11 mouse cellular contexts compared by ENCODE assay signal in the genomic region with DNA sequence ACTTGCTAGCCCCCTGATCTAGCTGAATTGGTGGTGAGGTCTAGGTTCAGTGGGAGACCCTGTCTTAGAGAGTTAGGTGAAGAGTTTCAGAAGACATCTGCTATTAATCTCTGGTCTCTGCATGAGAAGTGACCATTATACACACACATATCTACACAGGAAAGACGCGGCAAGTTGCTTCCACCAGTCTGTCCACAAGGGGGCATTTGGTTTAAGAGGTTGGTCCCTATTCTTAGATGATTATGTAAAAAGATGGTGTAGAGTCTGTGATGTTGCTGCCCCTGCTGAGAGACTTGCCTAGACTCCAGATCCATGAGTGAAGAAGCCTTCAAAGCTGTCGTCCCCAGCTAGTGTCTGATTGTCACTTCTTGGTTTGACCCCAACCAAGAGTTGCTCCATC.
DNase-seq lines count a peak whose midpoint lies in the region; ATAC-seq and TF ChIP-seq lines count a peak whose summit lies in the region.
"Had no signal": no experiment of that assay in that cellular context is flagged by ENCODE, and none has a peak within 500 bp of the region (broad histone marks: within the 10 kb centered on the region; RNA-seq: fewer than 3 reads in every experiment).

No protein-coding gene starts in this region.

- peak; percentile 57 for TF ChIP-seq CTCF in kidney, postnatal 0 days (IDR thresholded peaks at IDR 0.05; ENCODE audit: low read depth)

- no peak overlapping the region for H3K27ac ChIP-seq in kidney, postnatal 0 days
- no peak overlapping the region for H3K27ac ChIP-seq in kidney, embryonic 14.5 days (ENCODE audit: low read depth, low read length)
- no peak overlapping the region for H3K27ac ChIP-seq in midbrain, embryonic 11.5 days (ENCODE audit: low read depth, low read length)
- H3K27ac ChIP-seq in midbrain, embryonic 15.5 days, result no peak overlapping the region
- H3K27ac ChIP-seq: liver, embryonic 14.5 days; midbrain, embryonic 12.5 days had no signal

- 92% methylated on average over 3 of the region's 3 CpGs for WGBS in kidney, postnatal 0 days
- 93% methylated on average over 3 of the region's 3 CpGs for WGBS in kidney, embryonic 14.5 days
- 85% methylated on average over 3 of the region's 3 CpGs for WGBS in midbrain, embryonic 11.5 days
- WGBS in midbrain, embryonic 15.5 days, result 82% methylated on average over 3 of the region's 3 CpGs

- ATAC-seq in kidney, postnatal 0 days (replicated peaks; ENCODE audit: low FRiP score, low read depth), result no peak
- ATAC-seq in kidney, embryonic 14.5 days (ENCODE audit: low FRiP score, low TSS enrichment), result no peak
- no peak for ATAC-seq in midbrain, embryonic 11.5 days (ENCODE audit: low FRiP score)
- ATAC-seq in midbrain, embryonic 15.5 days (replicated peaks), result no peak

- peak; percentile 27 for DNase-seq in kidney, postnatal 0 days (ENCODE audit: low spot score)
- peak; percentile 60 for DNase-seq in midbrain, embryonic 11.5 days (ENCODE audit: low spot score, missing footprints)
- DNase-seq in ES-CJ7 (ENCODE audit: low read depth, low spot score), result peak; percentile 33
- DNase-seq in induced T-regulatory cell, adult 2 months (ENCODE audit: low read depth), result peak; percentile 9
- no peak for DNase-seq in left cerebral cortex, postnatal 4 days
- DNase-seq: cerebellum, adult 2 months; kidney, postnatal 36 days had no signal

- H3K9ac ChIP-seq in kidney, postnatal 0 days (ENCODE audit: low read depth, low read length), result no peak overlapping the region
- no peak overlapping the region for H3K9ac ChIP-seq in kidney, embryonic 14.5 days (ENCODE audit: low read depth, low read length)
- no peak overlapping the region for H3K9ac ChIP-seq in midbrain, embryonic 11.5 days (ENCODE audit: low read length)
- no peak overlapping the region for H3K9ac ChIP-seq in midbrain, embryonic 15.5 days
- H3K9ac ChIP-seq: liver, embryonic 14.5 days; midbrain, embryonic 12.5 days had no signal

- intact Hi-C loops in left cerebral cortex, postnatal 4 days (cut with DNase I), result no loop called here

- no peaks in the 10 kb centered on the region for H3K27me3 ChIP-seq in kidney, postnatal 0 days (ENCODE audit: insufficient read depth, low read length)
- H3K27me3 ChIP-seq in kidney, embryonic 14.5 days (ENCODE audit: control insufficient read depth, insufficient read depth, low read length), result no peaks in the 10 kb centered on the region
- H3K27me3 ChIP-seq in midbrain, embryonic 11.5 days (ENCODE audit: control insufficient read depth, insufficient read depth, low read length), result no peaks in the 10 kb centered on the region
- no peaks in the 10 kb centered on the region for H3K27me3 ChIP-seq in midbrain, embryonic 15.5 days (replicated peaks)
- H3K27me3 ChIP-seq: midbrain, embryonic 12.5 days had no signal

- H3K4me3 ChIP-seq in kidney, postnatal 0 days (replicated peaks; ENCODE audit: low read depth, low read length), result no peak overlapping the region
- H3K4me3 ChIP-seq in kidney, embryonic 14.5 days (ENCODE audit: low read length), result no peak overlapping the region
- H3K4me3 ChIP-seq in midbrain, embryonic 11.5 days (ENCODE audit: low read depth, low read length), result no peak overlapping the region
- H3K4me3 ChIP-seq in midbrain, embryonic 15.5 days, result no peak overlapping the region
- H3K4me3 ChIP-seq: midbrain, embryonic 12.5 days had no signal

- H3K36me3 ChIP-seq in kidney, postnatal 0 days (ENCODE audit: insufficient read depth, low read length), result no peaks in the 10 kb centered on the region
- no peaks in the 10 kb centered on the region for H3K36me3 ChIP-seq in kidney, embryonic 14.5 days (ENCODE audit: control insufficient read depth, insufficient read depth, low read length)
- H3K36me3 ChIP-seq in midbrain, embryonic 11.5 days (ENCODE audit: control insufficient read depth, insufficient read depth, low read length), result no peaks in the 10 kb centered on the region
- no peaks in the 10 kb centered on the region for H3K36me3 ChIP-seq in midbrain, embryonic 15.5 days (replicated peaks)
- H3K36me3 ChIP-seq: midbrain, embryonic 12.5 days had no signal

- H3K4me1 ChIP-seq in kidney, postnatal 0 days (replicated peaks; ENCODE audit: insufficient read depth, low read length), result no peaks in the 10 kb centered on the region
- no peaks in the 10 kb centered on the region for H3K4me1 ChIP-seq in kidney, embryonic 14.5 days (ENCODE audit: control insufficient read depth, insufficient read depth, low read length)
- no peaks in the 10 kb centered on the region for H3K4me1 ChIP-seq in midbrain, embryonic 11.5 days (ENCODE audit: control insufficient read depth, insufficient read depth, low read length)
- H3K4me1 ChIP-seq in midbrain, embryonic 15.5 days, result no peaks in the 10 kb centered on the region
- H3K4me1 ChIP-seq: midbrain, embryonic 12.5 days had no signal

- no peak overlapping the region for H3K4me2 ChIP-seq in kidney, postnatal 0 days (ENCODE audit: low read length)
- no peak overlapping the region for H3K4me2 ChIP-seq in kidney, embryonic 14.5 days (replicated peaks; ENCODE audit: low read depth, low read length)
- no peak overlapping the region for H3K4me2 ChIP-seq in midbrain, embryonic 11.5 days
- H3K4me2 ChIP-seq in midbrain, embryonic 15.5 days, result no peak overlapping the region
- H3K4me2 ChIP-seq: midbrain, embryonic 12.5 days had no signal

- H3K9me3 ChIP-seq in kidney, postnatal 0 days (replicated peaks; ENCODE audit: low read length), result no peaks in the 10 kb centered on the region
- H3K9me3 ChIP-seq in kidney, embryonic 14.5 days (ENCODE audit: control insufficient read depth, low read length), result no peaks in the 10 kb centered on the region
- no peaks in the 10 kb centered on the region for H3K9me3 ChIP-seq in midbrain, embryonic 11.5 days (ENCODE audit: control insufficient read depth, low read length)
- H3K9me3 ChIP-seq in midbrain, embryonic 15.5 days, result no peaks in the 10 kb centered on the region
- H3K9me3 ChIP-seq: midbrain, embryonic 12.5 days had no signal
